Mouse (Mus musculus) cortical plate, adult 2 months (tissue): ENCODE measurements around the gene Polr2h. TPM values are rescaled to one million over a fixed set of nuclear protein-coding genes. Genes with fewer than 3 reads are reported as not detected.

ENCODE experiments used
- H3K27ac ChIP-seq: fragments of 200-500 bp; 2 replicates; pipeline ENCODE4 v1.5.1; 2012; ENCODE audit warnings: low read length, control low read depth, inconsistent platforms; ENCODE audit not compliant: insufficient read depth
- H3K4me1 ChIP-seq: fragments of 200-500 bp; 2 replicates; pipeline ENCODE4 v1.6.1; 2011; ENCODE audit warnings: low read length; ENCODE audit not compliant: control insufficient read depth, insufficient read depth
- H3K4me3 ChIP-seq: fragments of 200-500 bp; 2 replicates; pipeline ENCODE4 v1.5.1; 2011; ENCODE audit warnings: mild to moderate bottlenecking, low read length, control low read depth; ENCODE audit not compliant: insufficient read depth
- CTCF ChIP-seq: fragments of 200-500 bp; IDR thresholded peaks from 2 replicates; pipeline ENCODE4 v1.5.1; 2011; ENCODE audit warnings: mild to moderate bottlenecking, control low read depth, low read length; ENCODE audit not compliant: insufficient read depth; ENCODE audit errors: extremely low read depth
- POLR2A ChIP-seq: fragments of 200-500 bp; IDR thresholded peaks from 2 replicates; pipeline ENCODE4 v1.6.1; 2011; ENCODE audit warnings: mild to moderate bottlenecking, low read length, control low read depth; ENCODE audit not compliant: insufficient read depth; ENCODE audit errors: extremely low read depth
- polyA plus RNA-seq: library from polyadenylated mRNA; depleted of rRNA; stranded (reverse); fragments of >200 nt; gene quantifications from 2 replicates; pipeline ENCODE4 v1.2.3, GENCODE M21; 2012

Polr2h gene
- polyA plus RNA-seq, 1 experiment = 53.1 TPM

GRCm38 (mm10) chr16:20701316-20701715, 16.1 kb upstream of the Polr2h start:
- TF ChIP-seq POLR2A (no peak), CTCF (no peak)
- Histone ChIP-seq H3K4me1 (0 out of 2 replicates have a peak, but pooled peaks cover 2% of the 10 kb centered on the region), H3K27ac (0 out of 2 replicates have a peak overlapping the region, but pooled peaks have one; percentile 43), H3K4me3 (no peak overlapping the region)

GRCm38 (mm10) chr16:20701729-20702521, 15.5 kb upstream of the Polr2h start:
- H3K4me3 ChIP-seq = no peak overlapping the region
- no peak for TF ChIP-seq CTCF
- no peak; the same call in 1 of the 2 replicates for TF ChIP-seq POLR2A
- 0 out of 2 replicates have a peak overlapping the region, but pooled peaks have one; percentile 43 for H3K27ac ChIP-seq
- H3K4me1 ChIP-seq = 0 out of 2 replicates have a peak, but pooled peaks cover 2% of the 10 kb centered on the region

- no peak overlapping the region for H3K27ac ChIP-seq
- TF ChIP-seq CTCF = peak; percentile 52
- no peak for TF ChIP-seq POLR2A
Observed at GRCm38 (mm10) chr16:20702522-20702893, 15.0 kb upstream of the Polr2h start.

DNA sequence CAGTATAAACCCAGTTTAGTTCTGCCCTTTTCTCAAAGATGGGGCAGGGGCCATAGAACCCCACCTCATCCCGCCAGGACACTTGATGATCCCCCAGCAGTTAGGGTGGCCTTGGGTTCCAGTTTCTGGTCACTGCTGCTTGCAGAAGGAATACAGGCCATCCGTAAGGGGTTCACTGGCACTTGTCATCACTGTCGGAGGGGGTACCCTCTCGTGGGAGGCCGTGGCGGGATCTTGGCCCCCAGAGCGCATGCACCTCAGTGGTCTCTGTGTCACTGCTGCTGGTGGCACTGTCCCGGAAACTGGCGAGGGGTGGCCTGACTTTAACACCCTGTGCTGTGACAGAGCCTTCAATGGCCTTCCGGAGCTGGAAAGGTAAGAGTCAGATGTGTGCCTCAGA, 14.4 kb upstream of the Polr2h start:
- H3K27ac ChIP-seq = no peak overlapping the region
- no peak for TF ChIP-seq CTCF
- 0 out of 2 replicates have a peak, but pooled peaks have one; percentile 35 for TF ChIP-seq POLR2A
- 0 out of 2 replicates have a peak, but pooled peaks cover 2% of the 10 kb centered on the region for H3K4me1 ChIP-seq
- no peak overlapping the region for H3K4me3 ChIP-seq

More at GRCm38 (mm10) chr16:20702522-20702893, 15.0 kb upstream of the Polr2h start:
- Histone ChIP-seq H3K4me3 (no peak overlapping the region), H3K4me1 (0 out of 2 replicates have a peak, but pooled peaks cover 2% of the 10 kb centered on the region)

DNA sequence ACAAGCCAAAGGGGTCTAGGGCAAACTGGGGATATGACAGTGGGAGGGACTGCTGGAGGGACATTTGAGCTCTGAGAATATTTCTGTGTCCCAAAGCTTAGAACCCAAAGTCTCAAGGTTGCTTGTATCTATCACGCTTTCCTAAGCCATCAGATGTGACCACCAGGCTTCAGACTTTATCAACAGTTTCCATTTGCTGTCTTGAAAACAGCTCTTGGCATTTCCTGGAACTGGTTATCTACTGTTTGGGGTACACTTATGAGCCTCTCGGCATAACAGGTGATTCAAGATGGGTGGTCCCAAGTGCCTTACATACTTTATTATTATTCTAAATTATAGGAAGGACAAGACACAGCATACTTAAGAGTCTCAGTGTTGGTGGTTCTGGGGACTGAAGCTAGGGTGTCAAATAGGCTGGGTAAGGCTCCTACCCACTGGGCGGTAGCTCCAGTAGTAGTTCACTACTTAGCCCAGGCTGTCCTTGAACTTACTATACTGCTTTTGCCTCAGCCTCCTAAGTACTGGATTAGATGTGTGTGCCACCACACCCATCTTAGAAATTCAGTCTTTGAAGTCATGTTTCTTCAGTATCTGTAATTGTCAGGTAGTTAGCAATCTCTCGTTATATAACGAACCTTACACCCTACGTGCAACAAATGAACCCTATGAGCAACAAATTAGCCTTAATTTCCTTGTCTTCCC, 13.6 kb upstream of the Polr2h start:
- Histone ChIP-seq H3K4me3 (no peak overlapping the region), H3K4me1 (no peaks in the 10 kb centered on the region), H3K27ac (no peak overlapping the region)
- no peak for TF ChIP-seq CTCF
- TF ChIP-seq POLR2A = 0 out of 2 replicates have a peak, but pooled peaks have one; percentile 3

DNA sequence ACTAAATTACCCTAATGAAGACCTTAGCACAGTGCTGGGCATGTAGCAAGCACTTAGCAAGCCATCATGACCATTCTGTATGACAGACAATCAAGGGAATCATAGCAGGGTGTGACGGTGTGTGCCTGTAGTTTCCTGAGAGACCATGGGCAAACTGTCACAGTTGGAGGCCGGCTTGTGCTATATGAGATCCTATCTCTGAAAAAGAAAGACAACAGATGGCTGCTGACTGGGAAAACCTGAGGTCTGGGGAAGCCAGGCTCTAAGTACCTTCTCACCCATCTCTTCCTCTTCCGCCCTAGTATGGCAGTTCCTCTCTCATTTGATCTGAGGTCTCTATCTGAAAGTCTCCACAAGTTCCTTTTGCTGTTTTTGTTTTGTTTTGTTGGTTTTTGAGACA, 11.7 kb upstream of the Polr2h start:
- TF ChIP-seq CTCF (no peak), POLR2A (no peak)

DNA sequence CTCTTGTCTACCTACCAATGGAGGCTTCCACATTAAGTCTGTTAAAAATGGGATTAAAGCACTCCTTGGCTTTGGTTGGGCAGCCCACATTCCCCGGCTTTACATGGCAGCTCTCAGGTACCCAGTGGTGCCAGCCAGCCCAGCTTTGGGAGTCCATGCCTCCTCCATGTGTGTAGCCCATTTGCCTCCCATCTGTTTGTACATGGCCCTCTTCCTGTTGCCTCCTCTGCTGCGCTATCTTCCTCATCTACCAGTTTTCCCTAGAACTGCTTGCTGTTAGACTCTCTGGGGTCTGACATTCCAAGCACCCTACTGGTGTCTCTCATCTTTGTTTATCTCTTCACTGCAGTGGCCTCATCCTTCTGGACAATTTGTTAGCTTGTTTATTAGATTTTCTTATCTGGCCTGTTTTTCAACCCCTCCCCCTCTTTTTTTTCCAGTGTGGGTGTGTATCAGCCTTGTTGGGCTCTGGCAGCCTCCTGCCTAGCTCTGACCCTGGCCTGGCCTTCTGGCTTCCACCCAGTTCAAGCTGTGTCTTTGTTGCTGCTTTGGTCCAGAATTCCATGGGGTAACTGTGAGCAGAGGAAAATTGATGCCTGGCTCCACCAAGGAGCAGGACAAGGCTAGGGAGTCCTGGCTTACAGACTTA, 10.9 kb upstream of the Polr2h start:
- Histone ChIP-seq H3K4me1 (no peaks in the 10 kb centered on the region), H3K27ac (0 out of 2 replicates have a peak overlapping the region, but pooled peaks have one; percentile 5), H3K4me3 (no peak overlapping the region)
- TF ChIP-seq POLR2A = no peak
- TF ChIP-seq CTCF = no peak

More for the DNA sequence above, 11.7 kb upstream of the Polr2h start:
- H3K27ac ChIP-seq = 0 out of 2 replicates have a peak overlapping the region, but pooled peaks have one; percentile 24
- no peak overlapping the region for H3K4me3 ChIP-seq
- H3K4me1 ChIP-seq = no peaks in the 10 kb centered on the region

DNA sequence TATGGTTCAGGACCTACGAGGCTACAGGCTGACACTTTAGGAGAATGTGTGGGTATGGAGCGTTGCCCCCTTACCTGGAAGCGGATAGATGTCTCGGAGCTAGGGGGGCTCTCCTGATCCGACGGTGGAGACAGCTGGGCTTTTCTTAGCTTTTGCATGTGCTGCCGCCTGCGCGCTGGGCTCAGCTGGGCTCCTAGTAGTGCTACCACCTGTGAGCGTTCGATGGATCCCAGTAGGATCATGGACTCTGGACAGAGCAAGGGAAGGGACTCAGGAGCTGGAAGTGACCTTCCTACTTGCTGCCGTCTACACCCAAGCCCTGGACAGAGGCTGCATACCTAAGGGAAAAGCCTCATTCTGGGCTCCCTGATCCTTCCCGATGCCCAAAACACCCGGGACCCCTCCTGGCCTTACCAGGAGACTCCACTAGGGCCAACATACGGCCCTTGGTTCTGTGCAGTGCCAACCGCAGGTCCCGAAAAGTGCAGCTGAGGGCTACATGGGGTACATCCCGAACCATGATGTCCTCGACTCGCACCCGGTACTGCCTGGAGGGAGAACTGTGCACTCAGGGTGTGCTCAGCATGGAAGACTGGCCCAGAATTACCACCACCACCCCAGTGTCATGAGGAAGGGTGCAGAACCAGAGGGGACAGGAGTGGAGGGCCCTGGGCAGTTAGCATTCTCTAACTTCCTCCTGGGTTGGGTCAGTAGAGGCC, 9.1 kb upstream of the Polr2h start:
- H3K4me1 ChIP-seq = no peaks in the 10 kb centered on the region
- H3K4me3 ChIP-seq = no peak overlapping the region
- TF ChIP-seq POLR2A (no peak), CTCF (no peak)
- H3K27ac ChIP-seq = no peak overlapping the region
